Mouse (Mus musculus): ENCODE measurements at regions not wholly inside any gene's neighbourhood (a gene's known extent, or its start where the extent isn't known, plus 50 kb on each side); places are given as distances from the start of the nearest gene placed in this dataset.
A peak's percentile ranks its signal among the peaks of the same experiment; 100 is the strongest.

- H3K36me3 ChIP-seq (ENCODE audit: control insufficient read depth, insufficient read depth): no peaks in the 10 kb centered on the region
- 76% methylated on average over 5 of the region's 5 CpGs for WGBS
- no peak for ATAC-seq
Measured at GRCm38 (mm10) chr4:84063755-84064154, 538.4 kb downstream of the Ccdc171 start.

GRCm38 (mm10) chr4:84064614-84065456 lies 539.5 kb downstream of the Ccdc171 start:
- H3K36me3 ChIP-seq (ENCODE audit: control insufficient read depth, insufficient read depth): no peaks in the 10 kb centered on the region
- no peaks in the 10 kb centered on the region for H3K4me1 ChIP-seq (replicated peaks; ENCODE audit: control insufficient read depth, insufficient read depth, low read length)
- H3K4me3 ChIP-seq (replicated peaks; ENCODE audit: low read length): no peak overlapping the region
- ATAC-seq: peak; percentile 85
- WGBS: 24% methylated on average over 15 of the region's 15 CpGs
- no peak overlapping the region for H3K27ac ChIP-seq (ENCODE audit: low read length)
- H3K9ac ChIP-seq (replicated peaks; ENCODE audit: low read depth, low read length): no peak overlapping the region
- H3K9me3 ChIP-seq (ENCODE audit: control insufficient read depth, low read length): no peaks in the 10 kb centered on the region
- no peaks in the 10 kb centered on the region for H3K27me3 ChIP-seq (replicated peaks; ENCODE audit: control insufficient read depth, insufficient read depth, low read length)
- H3K4me2 ChIP-seq (ENCODE audit: low read length): no peak overlapping the region

More at GRCm38 (mm10) chr4:84063755-84064154, 538.4 kb downstream of the Ccdc171 start:
- Histone ChIP-seq H3K9me3 (ENCODE audit: control insufficient read depth, low read length) (no peaks in the 10 kb centered on the region), H3K9ac (replicated peaks; ENCODE audit: low read depth, low read length) (no peak overlapping the region), H3K4me1 (replicated peaks; ENCODE audit: control insufficient read depth, insufficient read depth, low read length) (no peaks in the 10 kb centered on the region), H3K27ac (ENCODE audit: low read length) (no peak overlapping the region), H3K4me3 (replicated peaks; ENCODE audit: low read length) (no peak overlapping the region), H3K27me3 (replicated peaks; ENCODE audit: control insufficient read depth, insufficient read depth, low read length) (no peaks in the 10 kb centered on the region), H3K4me2 (ENCODE audit: low read length) (no peak overlapping the region)

- H3K27me3 ChIP-seq (replicated peaks; ENCODE audit: control insufficient read depth, insufficient read depth, low read length): no peaks in the 10 kb centered on the region
- H3K4me1 ChIP-seq (replicated peaks; ENCODE audit: control insufficient read depth, insufficient read depth, low read length): no peaks in the 10 kb centered on the region
- H3K4me3 ChIP-seq (replicated peaks; ENCODE audit: low read length): no peak overlapping the region
- no peak overlapping the region for H3K27ac ChIP-seq (ENCODE audit: low read length)
- H3K9me3 ChIP-seq (ENCODE audit: control insufficient read depth, low read length): no peaks in the 10 kb centered on the region
- no peaks in the 10 kb centered on the region for H3K36me3 ChIP-seq (ENCODE audit: control insufficient read depth, insufficient read depth)
- 76% methylated on average over 12 of the region's 12 CpGs for WGBS
- H3K9ac ChIP-seq (replicated peaks; ENCODE audit: low read depth, low read length): no peak overlapping the region
- no peak for ATAC-seq
- no peak overlapping the region for H3K4me2 ChIP-seq (ENCODE audit: low read length)
Measured at GRCm38 (mm10) chr4:84065457-84066124, 540.2 kb downstream of the Ccdc171 start.

GRCm38 (mm10) chr4:84067931-84068575 lies 542.7 kb downstream of the Ccdc171 start:
- no peaks in the 10 kb centered on the region for H3K9me3 ChIP-seq (ENCODE audit: control insufficient read depth, low read length)
- H3K27me3 ChIP-seq (replicated peaks; ENCODE audit: control insufficient read depth, insufficient read depth, low read length): no peaks in the 10 kb centered on the region
- no peak for ATAC-seq
- H3K9ac ChIP-seq (replicated peaks; ENCODE audit: low read depth, low read length): no peak overlapping the region
- H3K36me3 ChIP-seq (ENCODE audit: control insufficient read depth, insufficient read depth): no peaks in the 10 kb centered on the region
- H3K27ac ChIP-seq (ENCODE audit: low read length): no peak overlapping the region
- no peak overlapping the region for H3K4me3 ChIP-seq (replicated peaks; ENCODE audit: low read length)
- H3K4me1 ChIP-seq (replicated peaks; ENCODE audit: control insufficient read depth, insufficient read depth, low read length): no peaks in the 10 kb centered on the region
- WGBS: 90% methylated on average over 14 of the region's 14 CpGs
- H3K4me2 ChIP-seq (ENCODE audit: low read length): no peak overlapping the region

- Histone ChIP-seq H3K9ac (replicated peaks; ENCODE audit: low read depth, low read length) (no peak overlapping the region), H3K36me3 (ENCODE audit: control insufficient read depth, insufficient read depth) (no peaks in the 10 kb centered on the region), H3K4me1 (replicated peaks; ENCODE audit: control insufficient read depth, insufficient read depth, low read length) (no peaks in the 10 kb centered on the region), H3K4me2 (ENCODE audit: low read length) (no peak overlapping the region), H3K27me3 (replicated peaks; ENCODE audit: control insufficient read depth, insufficient read depth, low read length) (no peaks in the 10 kb centered on the region), H3K27ac (ENCODE audit: low read length) (no peak overlapping the region), H3K4me3 (replicated peaks; ENCODE audit: low read length) (no peak overlapping the region), H3K9me3 (ENCODE audit: control insufficient read depth, low read length) (no peaks in the 10 kb centered on the region)
- no peak for ATAC-seq
- 45% methylated on average over 11 of the region's 11 CpGs for whole genome bisulfite sequencing
Measured at GRCm38 (mm10) chr4:84068947-84069663, 543.8 kb downstream of the Ccdc171 start.

- Histone ChIP-seq H3K4me1 (replicated peaks; ENCODE audit: control insufficient read depth, insufficient read depth, low read length) (no peaks in the 10 kb centered on the region), H3K27me3 (replicated peaks; ENCODE audit: control insufficient read depth, insufficient read depth, low read length) (no peaks in the 10 kb centered on the region), H3K36me3 (ENCODE audit: control insufficient read depth, insufficient read depth) (no peaks in the 10 kb centered on the region), H3K4me3 (replicated peaks; ENCODE audit: low read length) (no peak overlapping the region), H3K9me3 (ENCODE audit: control insufficient read depth, low read length) (no peaks in the 10 kb centered on the region), H3K4me2 (ENCODE audit: low read length) (no peak overlapping the region), H3K9ac (replicated peaks; ENCODE audit: low read depth, low read length) (no peak overlapping the region), H3K27ac (ENCODE audit: low read length) (no peak overlapping the region)
- 84% methylated on average over 13 of the region's 13 CpGs for WGBS
- ATAC-seq: no peak
Measured at GRCm38 (mm10) chr4:84069681-84070080, 544.3 kb downstream of the Ccdc171 start.

GRCm38 (mm10) chr4:84070089-84070488 lies 544.7 kb downstream of the Ccdc171 start:
- WGBS: 70% methylated on average over 4 of the region's 4 CpGs
- H3K9ac ChIP-seq (replicated peaks; ENCODE audit: low read depth, low read length): no peak overlapping the region
- H3K4me3 ChIP-seq (replicated peaks; ENCODE audit: low read length): no peak overlapping the region
- H3K4me1 ChIP-seq (replicated peaks; ENCODE audit: control insufficient read depth, insufficient read depth, low read length): no peaks in the 10 kb centered on the region
- H3K36me3 ChIP-seq (ENCODE audit: control insufficient read depth, insufficient read depth): no peaks in the 10 kb centered on the region
- no peaks in the 10 kb centered on the region for H3K9me3 ChIP-seq (ENCODE audit: control insufficient read depth, low read length)
- no peaks in the 10 kb centered on the region for H3K27me3 ChIP-seq (replicated peaks; ENCODE audit: control insufficient read depth, insufficient read depth, low read length)
- H3K27ac ChIP-seq (ENCODE audit: low read length): no peak overlapping the region
- ATAC-seq: no peak
- H3K4me2 ChIP-seq (ENCODE audit: low read length): no peak overlapping the region

- 87% methylated on average over 5 of the region's 5 CpGs for WGBS
- ATAC-seq: no peak
Measured at GRCm38 (mm10) chr4:84072096-84072495, 546.8 kb downstream of the Ccdc171 start.

GRCm38 (mm10) chr4:84076526-84076925 lies 551.2 kb downstream of the Ccdc171 start:
- no peak overlapping the region for H3K27ac ChIP-seq (ENCODE audit: low read length)
- no peaks in the 10 kb centered on the region for H3K9me3 ChIP-seq (ENCODE audit: control insufficient read depth, low read length)
- 96% methylated on average over 1 of the region's 1 CpGs for WGBS
- no peak overlapping the region for H3K4me3 ChIP-seq (replicated peaks; ENCODE audit: low read length)
- H3K9ac ChIP-seq (replicated peaks; ENCODE audit: low read depth, low read length): no peak overlapping the region
- H3K4me1 ChIP-seq (replicated peaks; ENCODE audit: control insufficient read depth, insufficient read depth, low read length): no peaks in the 10 kb centered on the region
- ATAC-seq: no peak
- H3K4me2 ChIP-seq (ENCODE audit: low read length): no peak overlapping the region
- H3K36me3 ChIP-seq (ENCODE audit: control insufficient read depth, insufficient read depth): no peaks in the 10 kb centered on the region
- no peaks in the 10 kb centered on the region for H3K27me3 ChIP-seq (replicated peaks; ENCODE audit: control insufficient read depth, insufficient read depth, low read length)

More at GRCm38 (mm10) chr4:84072096-84072495, 546.8 kb downstream of the Ccdc171 start:
- H3K27me3 ChIP-seq (replicated peaks; ENCODE audit: control insufficient read depth, insufficient read depth, low read length): no peaks in the 10 kb centered on the region
- H3K27ac ChIP-seq (ENCODE audit: low read length): no peak overlapping the region
- no peak overlapping the region for H3K4me3 ChIP-seq (replicated peaks; ENCODE audit: low read length)
- no peak overlapping the region for H3K4me2 ChIP-seq (ENCODE audit: low read length)
- H3K36me3 ChIP-seq (ENCODE audit: control insufficient read depth, insufficient read depth): no peaks in the 10 kb centered on the region
- no peaks in the 10 kb centered on the region for H3K9me3 ChIP-seq (ENCODE audit: control insufficient read depth, low read length)
- no peak overlapping the region for H3K9ac ChIP-seq (replicated peaks; ENCODE audit: low read depth, low read length)
- no peaks in the 10 kb centered on the region for H3K4me1 ChIP-seq (replicated peaks; ENCODE audit: control insufficient read depth, insufficient read depth, low read length)

All from forebrain, embryonic 16.5 days (tissue).